In the genomic region with DNA sequence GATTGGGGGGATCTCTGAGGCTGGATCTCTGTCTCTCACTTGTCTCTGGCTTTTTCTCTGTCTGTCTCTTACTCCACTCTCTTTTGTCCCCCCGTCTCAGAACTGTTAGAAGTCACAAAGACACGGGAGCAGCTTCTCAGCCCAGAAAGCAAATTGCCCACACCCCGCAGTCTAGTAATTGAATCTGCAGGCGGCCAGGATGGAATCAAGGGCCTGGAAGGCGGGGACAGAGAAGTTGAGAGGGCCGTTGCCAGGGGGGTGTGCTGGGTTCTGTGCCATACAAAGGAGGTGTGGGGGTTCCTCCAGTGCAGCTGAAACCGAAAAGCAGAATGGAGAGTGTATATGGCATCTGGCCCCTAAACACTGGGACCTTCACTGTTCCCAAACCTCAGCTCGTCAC, we compare ENCODE assay signal across 20 mouse cellular contexts. TPM values are rescaled to one million over a fixed set of nuclear protein-coding genes. Genes with fewer than 3 reads are reported as not detected.
A peak's percentile ranks its signal among the peaks of the same experiment; 100 is the strongest.
DNase-seq lines count a peak whose midpoint lies in the region; ATAC-seq and TF ChIP-seq lines count a peak whose summit lies in the region.
"Had no signal": no experiment of that assay in that cellular context is flagged by ENCODE, and none has a peak within 500 bp of the region (broad histone marks: within the 10 kb centered on the region; RNA-seq: fewer than 3 reads in every experiment).

No protein-coding gene starts in this region.

- TF ChIP-seq CTCF in layer of hippocampus, adult 2 months (conservative IDR thresholded peaks at IDR 0.05): no peak
- no peak for TF ChIP-seq CTCF in forebrain, postnatal 0 days (IDR thresholded peaks at IDR 0.05; ENCODE audit: low read depth)

- 0 out of 2 replicates have a peak, but pooled peaks cover 2% of the 10 kb centered on the region for H3K4me1 ChIP-seq in forebrain, postnatal 0 days (ENCODE audit: insufficient read depth)
- peaks cover 30% of the 10 kb centered on the region for H3K4me1 ChIP-seq in embryonic facial prominence, embryonic 10.5 days

- no peak overlapping the region for H3K4me2 ChIP-seq in forebrain, postnatal 0 days (ENCODE audit: low read depth)
- H3K4me2 ChIP-seq: heart, embryonic 13.5 days had no signal

- no peaks in the 10 kb centered on the region for H3K9me3 ChIP-seq in forebrain, postnatal 0 days (ENCODE audit: low read length)
- H3K9me3 ChIP-seq in embryonic facial prominence, embryonic 10.5 days: no peaks in the 10 kb centered on the region
- H3K9me3 ChIP-seq: heart, embryonic 13.5 days; megakaryocyte, embryonic 14.5 days had no signal

- H3K27ac ChIP-seq in layer of hippocampus, adult 2 months: peak overlapping the region; percentile 55; the same call in 1 of the 2 replicates
- 0 out of 2 replicates have a peak overlapping the region, but pooled peaks have one; percentile 35 for H3K27ac ChIP-seq in forebrain, postnatal 0 days (ENCODE audit: low read depth, low read length)
- no peak overlapping the region for H3K27ac ChIP-seq in embryonic facial prominence, embryonic 10.5 days (replicated peaks)
- H3K27ac ChIP-seq: heart, embryonic 13.5 days; liver, embryonic 14.5 days had no signal

- no peaks in the 10 kb centered on the region for H3K36me3 ChIP-seq in forebrain, postnatal 0 days (ENCODE audit: insufficient read depth)
- no peaks in the 10 kb centered on the region for H3K36me3 ChIP-seq in embryonic facial prominence, embryonic 10.5 days (replicated peaks)
- H3K36me3 ChIP-seq: heart, embryonic 13.5 days had no signal

- H3K4me3 ChIP-seq in layer of hippocampus, adult 2 months: no peak overlapping the region
- no peak overlapping the region for H3K4me3 ChIP-seq in forebrain, postnatal 0 days (ENCODE audit: low read depth, low read length)
- H3K4me3 ChIP-seq in embryonic facial prominence, embryonic 10.5 days: no peak overlapping the region
- H3K4me3 ChIP-seq: heart, embryonic 13.5 days; megakaryocyte, embryonic 14.5 days had no signal

- 12% methylated on average over 8 of the region's 8 CpGs for WGBS in forebrain, postnatal 0 days
- 50% methylated on average over 8 of the region's 8 CpGs for WGBS in embryonic facial prominence, embryonic 10.5 days

- H3K27me3 ChIP-seq in forebrain, postnatal 0 days (ENCODE audit: insufficient read depth, low read length): no peaks in the 10 kb centered on the region
- no peaks in the 10 kb centered on the region; the same call in 1 of the 2 replicates for H3K27me3 ChIP-seq in embryonic facial prominence, embryonic 10.5 days (replicated peaks; ENCODE audit: low read depth, poor library complexity, severe bottlenecking)
- H3K27me3 ChIP-seq: heart, embryonic 13.5 days had no signal

- ATAC-seq in forebrain, postnatal 0 days: peak; percentile 38; the same call in 1 of the 2 replicates
- ATAC-seq: CD4-positive, CD25-positive, alpha-beta regulatory T cell, adult 4 months had no signal

- DNase-seq in layer of hippocampus, adult 2 months (ENCODE audit: low spot score in 2 of 2): no peak
- DNase-seq in layer of hippocampus, adult 8-10 months (ENCODE audit: low spot score in 2 of 2): no peak
- peak; percentile 37 to 40 for DNase-seq in right cerebral cortex, postnatal 10 days (ENCODE audit: low spot score in 2 of 2)
- no peak for DNase-seq in right cerebral cortex, postnatal 36 days (ENCODE audit: low spot score in 2 of 2)
- no peak for DNase-seq in forebrain, postnatal 0 days
- DNase-seq in adrenal gland, postnatal 36 days: no peak
- no peak for DNase-seq in embryonic facial prominence, embryonic 10.5 days (ENCODE audit: low spot score)
- DNase-seq: adrenal gland, postnatal 10 days; cerebellum, adult 9-11 months; lung, postnatal 10 days had no signal

- H3K9ac ChIP-seq in forebrain, postnatal 0 days: no peak overlapping the region
- H3K9ac ChIP-seq: heart, embryonic 13.5 days; liver, embryonic 14.5 days had no signal

RNA-seq across cellular contexts. Expression of a gene that starts 11.5 kb away (rescaled TPM):
- total RNA-seq in layer of hippocampus, adult 2 months (2021): 1 to 10 TPM; 3.5 to 5.1 TPM
- 1 to 10 TPM in 3 of 4 experiments, under 1 TPM in 1; 0.71 to 5.3 (median 3.7) TPM for total RNA-seq in layer of hippocampus, adult 8-10 months (2022)
- total RNA-seq in forebrain, postnatal 0 days (2014; rRNA removed): 0.33 TPM in 1 of 2 replicates, not detected in the other
- 0.29 and 0.40 TPM in 2 replicates for polyA plus RNA-seq in forebrain, postnatal 0 days (2015; fragmentation: Nextera tagmentation; extraction: Ambion mirVana)
- total RNA-seq in adrenal gland, postnatal 36 days (2021): 1 to 10 TPM in 1 of 2 experiments, under 1 TPM in 1; 0.95 to 1.6 TPM
- 0.96 and 1.2 TPM in 2 replicates for polyA plus RNA-seq in embryonic facial prominence, embryonic 10.5 days (2016; fragmentation: Nextera tagmentation; extraction: Ambion mirVana)

RNA-seq across cellular contexts. Expression of a gene that starts 30.5 kb away (rescaled TPM):
- total RNA-seq in layer of hippocampus, adult 2 months (2021): not detected
- total RNA-seq in layer of hippocampus, adult 8-10 months (2022): not detected
- total RNA-seq in forebrain, postnatal 0 days (2014; rRNA removed): not detected in 2 replicates
- 0.13 and 0.16 TPM in 2 replicates for polyA plus RNA-seq in forebrain, postnatal 0 days (2015; fragmentation: Nextera tagmentation; extraction: Ambion mirVana)
- total RNA-seq in adrenal gland, postnatal 36 days (2021): not detected
- not detected in 2 replicates for polyA plus RNA-seq in embryonic facial prominence, embryonic 10.5 days (2016; fragmentation: Nextera tagmentation; extraction: Ambion mirVana)
- total RNA-seq: adrenal gland, postnatal 10 days; left cerebral cortex, postnatal 10 days; MEL had no signal
- polyA plus RNA-seq: CD4-positive, CD25-positive, alpha-beta regulatory T cell, adult 4 months; heart, embryonic 13.5 days; kidney, embryonic 14.5 days; liver, embryonic 14.5 days; neural tube, embryonic 11.5 days; spleen, adult 2 months; stomach, embryonic 16.5 days had no signal

RNA-seq across cellular contexts. Expression of a gene that starts 41.6 kb away (rescaled TPM):
- total RNA-seq in layer of hippocampus, adult 2 months (2021): 100 to 1,000 TPM; 134 to 168 TPM
- 100 to 1,000 TPM; 122 to 182 (median 154) TPM for total RNA-seq in layer of hippocampus, adult 8-10 months (2022)
- total RNA-seq in forebrain, postnatal 0 days (2014; rRNA removed): 27.2 and 35.1 TPM in 2 replicates
- polyA plus RNA-seq in forebrain, postnatal 0 days (2015; fragmentation: Nextera tagmentation; extraction: Ambion mirVana): 25.0 and 36.7 TPM in 2 replicates
- 100 to 1,000 TPM; 103 to 126 TPM for total RNA-seq in adrenal gland, postnatal 36 days (2021)
- polyA plus RNA-seq in embryonic facial prominence, embryonic 10.5 days (2016; fragmentation: Nextera tagmentation; extraction: Ambion mirVana): 92.4 and 98.6 TPM in 2 replicates

RNA-seq across cellular contexts. Expression of a gene that starts 41.9 kb away (rescaled TPM):
- total RNA-seq in layer of hippocampus, adult 2 months (2021): 100 to 1,000 TPM; 162 to 193 TPM
- total RNA-seq in layer of hippocampus, adult 8-10 months (2022): 100 to 1,000 TPM; 149 to 168 (median 159) TPM
- total RNA-seq in forebrain, postnatal 0 days (2014; rRNA removed): 56.0 and 71.7 TPM in 2 replicates
- polyA plus RNA-seq in forebrain, postnatal 0 days (2015; fragmentation: Nextera tagmentation; extraction: Ambion mirVana): 61.8 and 82.8 TPM in 2 replicates
- total RNA-seq in adrenal gland, postnatal 36 days (2021): 100 to 1,000 TPM; 103 to 122 TPM
- polyA plus RNA-seq in embryonic facial prominence, embryonic 10.5 days (2016; fragmentation: Nextera tagmentation; extraction: Ambion mirVana): 158 and 162 TPM in 2 replicates

Comparison
In these comparisons a context has a peak if more than half of its experiments do, and no peak if none do; other contexts are left out.
1. DNase-seq: peak in right cerebral cortex, postnatal 10 days (2 of 2); none in layer of hippocampus, adult 2 months (0 of 2), layer of hippocampus, adult 8-10 months (0 of 2), right cerebral cortex, postnatal 36 days (0 of 2), forebrain, postnatal 0 days (single experiment), adrenal gland, postnatal 36 days (0 of 2) and embryonic facial prominence, embryonic 10.5 days (single experiment).